Comparison of ENCODE assay signal across 8 mouse cellular contexts in the genomic region with DNA sequence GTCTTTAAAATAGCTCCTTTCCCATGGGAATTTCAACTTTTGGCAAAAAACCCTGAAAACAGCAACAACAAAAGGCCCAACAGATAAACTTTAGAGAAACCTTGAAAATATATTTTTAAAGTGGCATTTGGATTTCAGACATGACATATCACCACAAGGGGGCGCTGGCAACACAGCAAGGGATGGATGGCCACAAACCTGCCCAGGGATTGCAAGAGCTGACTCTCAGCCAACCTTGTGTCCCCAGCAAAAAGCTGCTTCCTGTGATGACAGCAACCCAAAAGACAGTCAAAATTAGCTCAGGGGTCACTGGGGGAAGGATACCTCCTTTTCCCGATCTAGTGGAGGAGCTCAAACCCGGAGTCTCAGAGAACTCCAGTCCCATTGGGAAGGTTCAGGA. TPM values are rescaled to one million over a fixed set of nuclear protein-coding genes. Genes with fewer than 3 reads are reported as not detected.
DNase-seq lines count a peak whose midpoint lies in the region.

No protein-coding gene starts in this region.

- DNase-seq in B cell, adult 2 months: peak; percentile 79 to 82
- peak; percentile 83 for DNase-seq in ZHBTc4 (ENCODE audit: low read depth, low spot score)
- peak; percentile 79 to 91 for DNase-seq in cerebellum, postnatal 25 days
- peak; percentile 56 for DNase-seq in gastrocnemius, postnatal 25 days
- DNase-seq in kidney, postnatal 25 days: peak; percentile 86 to 93
- DNase-seq in lung, adult 18-20 months: peak; percentile 64 to 77
- DNase-seq in ovary, postnatal 36 days (ENCODE audit: low spot score): peak; percentile 78
- DNase-seq in thymus, postnatal 25 days: peak; percentile 72

RNA-seq across cellular contexts. Expression of a gene that starts 17.2 kb away (rescaled TPM):
- total RNA-seq in gastrocnemius, postnatal 25 days (2021): 10 to 100 TPM; 10.4 to 12.3 TPM

RNA-seq across cellular contexts. Expression of a gene that starts 48.3 kb away (rescaled TPM):
- total RNA-seq in gastrocnemius, postnatal 25 days (2021): 100 to 1,000 TPM; 159 to 184 TPM

Comparison
In these comparisons a context has a peak if more than half of its experiments do, and no peak if none do; other contexts are left out.
1. Peak in every context shown above with its lines: DNase-seq.